Mouse (Mus musculus): ENCODE results near the gene Serpinb12.
"Not testable (repeated sequence)": the region's sequence is repeated elsewhere in the genome, so short reads cannot be mapped to it uniquely, and the experiment has no call there.

Gene Serpinb12

DNA sequence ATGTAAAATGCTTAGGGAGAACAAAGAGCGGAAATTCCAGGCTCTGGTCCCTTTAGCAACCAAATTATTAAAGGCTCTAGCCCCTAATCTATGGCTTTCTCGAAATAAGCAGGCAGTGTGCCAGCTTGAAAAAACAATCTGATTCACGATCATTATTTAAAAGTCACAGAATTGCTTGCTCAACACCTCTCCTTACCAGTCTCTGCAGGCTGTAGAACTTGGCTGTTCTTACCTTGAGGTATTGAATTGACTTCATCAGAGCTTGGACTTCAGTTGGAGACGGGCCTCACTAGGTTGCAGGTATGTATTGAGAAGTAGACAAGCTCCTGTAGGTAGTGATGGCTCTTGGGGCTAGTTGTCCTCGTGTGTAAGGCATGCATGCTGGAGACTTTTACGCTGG is at the start of gene Serpinb12:
TSS of gene Serpinb12 (plus strand) at position 185 of the 400 bp plus-strand sequence.
- no peak for DNase-seq

DNA sequence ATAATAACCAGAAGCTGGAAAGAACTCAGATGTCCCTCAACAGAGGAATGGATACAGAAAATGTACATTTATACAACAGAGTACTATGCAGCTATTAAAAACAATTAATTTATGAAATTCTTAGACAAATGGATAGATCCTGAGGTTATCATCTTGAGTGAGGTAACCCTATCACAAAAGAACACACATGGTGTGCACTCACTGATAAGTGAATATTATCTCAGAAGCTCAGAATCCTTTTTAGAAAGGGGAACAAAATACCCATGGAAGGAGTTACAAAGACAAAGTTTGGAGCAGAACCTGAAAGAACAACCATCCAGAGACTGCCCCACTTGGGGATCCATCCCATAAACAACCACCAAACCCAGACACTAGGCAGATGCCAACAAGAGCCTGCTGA is 39.1 kb upstream of the Serpinb12 start:
- not testable (repeated sequence) for DNase-seq

DNA sequence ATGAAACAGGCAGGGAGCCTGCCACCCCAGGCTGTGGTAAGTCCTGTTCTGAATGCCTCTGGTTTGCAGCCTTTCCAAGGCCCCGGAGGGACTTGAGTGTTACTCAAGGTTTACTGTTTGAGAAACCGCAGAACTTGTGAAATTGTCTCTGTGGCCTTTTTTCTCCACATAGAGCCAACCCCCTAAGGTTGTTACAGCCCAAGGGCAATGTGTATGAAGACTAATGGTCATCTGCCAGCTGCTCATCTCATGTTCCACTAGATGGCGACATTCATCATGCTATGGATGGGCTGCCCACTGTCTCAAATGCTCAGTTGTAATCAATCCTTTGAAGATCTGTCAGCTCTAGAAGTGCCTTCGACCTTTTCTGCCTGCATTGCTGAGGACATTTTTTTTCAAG is 32.8 kb upstream of the Serpinb12 start:
- DNase-seq: no peak

DNA sequence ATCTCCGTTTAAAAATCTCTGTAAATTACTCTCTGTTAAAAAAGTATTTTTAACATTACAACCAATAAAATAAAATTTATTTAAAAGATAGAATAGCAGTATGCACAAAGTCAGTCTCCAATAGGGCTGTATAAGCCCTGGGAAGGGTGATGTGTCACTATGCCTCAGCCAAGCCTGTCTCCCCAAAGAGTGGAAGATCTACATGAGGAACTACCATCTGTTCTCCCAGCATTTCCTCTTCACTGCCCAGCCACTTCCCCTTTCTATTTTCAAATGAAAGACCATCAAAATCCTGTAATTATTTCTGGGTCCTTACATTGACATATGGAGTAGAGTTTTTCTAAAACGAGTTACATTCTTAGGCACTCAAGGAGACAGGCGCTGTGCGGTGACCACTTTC is 2.3 kb upstream of the Serpinb12 start:
- no peak for DNase-seq

DNA sequence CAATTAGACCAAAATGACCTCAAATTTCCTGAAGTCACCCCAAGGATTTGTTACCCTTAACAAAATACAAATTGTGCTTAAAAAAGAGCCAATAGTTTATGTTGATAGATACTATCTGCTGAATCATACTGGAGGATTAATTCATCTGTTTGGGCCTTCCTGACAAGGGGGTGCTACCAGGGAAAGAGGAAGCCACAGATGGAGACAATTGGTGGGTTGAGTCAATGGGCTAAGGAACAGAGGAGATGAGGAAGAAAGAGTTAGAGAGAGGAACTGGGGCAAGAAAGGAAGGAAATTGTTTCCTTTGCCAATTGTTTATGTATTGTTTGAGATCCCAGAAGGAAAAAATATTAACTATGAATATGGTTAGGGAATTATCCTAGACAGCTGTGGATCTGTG is 591 bp upstream of the Serpinb12 start:
- DNase-seq: no peak

DNA sequence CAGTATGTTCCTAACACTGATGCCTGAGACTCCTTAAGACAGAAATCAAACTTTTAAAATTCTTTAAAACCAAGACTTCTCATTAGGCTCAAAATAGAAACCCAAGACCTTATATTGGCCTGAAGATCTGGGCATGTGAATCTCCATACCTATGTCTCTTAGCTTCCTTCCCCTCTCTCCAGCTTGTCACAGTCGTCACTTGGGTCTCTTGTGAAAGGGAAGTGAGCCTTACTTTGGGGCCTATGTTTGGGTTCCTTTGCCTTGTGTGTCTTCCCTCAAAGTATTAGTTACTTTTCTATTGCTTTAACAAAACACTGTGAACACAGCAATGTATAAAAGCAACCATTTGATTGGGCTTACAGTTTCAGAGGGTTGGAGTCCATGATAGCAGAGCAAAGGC is 13.0 kb downstream of the Serpinb12 start:
- DNase-seq: no peak

DNA sequence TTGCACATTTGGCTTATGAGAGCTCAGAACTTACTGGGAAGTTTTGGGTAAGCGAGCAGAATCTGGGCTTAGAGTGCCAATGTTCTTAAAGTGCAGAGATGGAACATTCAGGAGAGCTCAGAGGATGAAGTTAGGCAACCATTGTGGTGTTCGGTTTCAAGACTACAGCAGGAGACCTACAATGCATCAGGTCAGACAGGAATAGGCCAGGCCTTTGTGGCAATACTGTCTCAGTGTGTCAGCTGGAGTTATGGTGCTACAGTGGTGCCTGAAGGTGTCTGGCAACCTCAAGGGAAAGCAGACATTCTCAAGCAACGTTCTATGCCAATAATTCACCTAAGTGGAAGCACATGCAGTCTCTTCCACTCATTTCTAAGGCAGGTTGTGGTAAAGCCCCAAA is 25.7 kb downstream of the Serpinb12 start:
- no peak for DNase-seq

DNA sequence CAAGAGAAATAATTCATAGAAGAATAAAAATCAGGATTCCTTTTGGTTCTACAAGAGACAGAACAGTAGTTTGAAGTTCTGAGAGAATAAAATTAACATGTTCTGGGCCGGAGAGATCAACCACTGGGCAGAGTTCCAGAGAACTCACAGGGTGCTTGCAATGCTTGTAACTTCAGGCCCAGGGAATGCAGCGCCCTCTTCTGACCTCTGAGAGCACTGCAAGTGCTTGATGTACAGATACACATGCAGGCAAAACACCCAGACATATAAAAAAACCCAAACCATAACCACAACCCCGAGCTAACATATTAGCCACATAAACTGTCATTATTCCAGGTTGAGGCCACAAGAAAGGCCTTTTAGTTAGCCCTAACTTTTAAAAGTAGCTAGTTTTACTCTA is 26.8 kb downstream of the Serpinb12 start:
- DNase-seq: peak in 1 of 2 experiments; percentile 12

DNA sequence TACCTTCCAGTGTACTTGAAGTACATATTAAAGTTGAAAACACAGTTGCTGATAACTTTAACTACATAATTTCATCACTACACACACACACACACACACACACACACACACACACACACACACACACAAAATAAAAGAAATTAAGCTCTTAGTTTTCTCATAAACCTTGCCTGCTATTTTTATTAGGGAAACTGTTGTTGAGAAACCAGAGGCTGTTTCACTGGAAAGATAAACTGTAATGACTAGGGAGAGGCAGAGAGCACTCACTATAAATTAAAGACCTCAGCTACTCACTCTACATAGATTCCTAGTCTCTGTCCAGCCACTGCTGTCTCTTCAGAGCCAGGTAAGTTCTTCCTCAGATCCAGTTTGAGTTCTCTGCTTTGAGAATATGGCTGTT is 46.4 kb downstream of the Serpinb12 start, which contains the start of gene Serpinb13:
TSS of gene Serpinb13 (plus strand) at position 301 of the 400 bp plus-strand sequence.
- DNase-seq: no peak

DNA sequence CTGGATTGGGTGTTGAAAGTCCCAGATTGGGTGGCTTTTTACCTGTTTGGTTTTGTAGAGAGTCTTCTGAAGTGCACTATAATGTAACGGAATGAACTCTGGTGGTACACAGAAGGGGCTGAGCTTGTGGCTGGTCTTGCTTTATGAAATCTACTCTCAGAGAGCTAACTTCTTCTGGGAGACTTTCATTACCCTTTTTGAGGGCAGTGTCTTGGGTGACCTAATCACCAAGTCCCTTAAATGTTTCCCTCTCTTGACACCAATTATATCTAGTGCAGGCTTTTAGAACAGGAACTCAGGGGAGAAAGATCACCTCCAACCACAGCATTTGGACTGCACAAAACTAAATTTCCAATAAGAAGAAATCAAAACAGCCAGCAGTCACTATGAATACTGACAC is 48.8 kb downstream of the Serpinb12 start:
- DNase-seq: no peak

DNA sequence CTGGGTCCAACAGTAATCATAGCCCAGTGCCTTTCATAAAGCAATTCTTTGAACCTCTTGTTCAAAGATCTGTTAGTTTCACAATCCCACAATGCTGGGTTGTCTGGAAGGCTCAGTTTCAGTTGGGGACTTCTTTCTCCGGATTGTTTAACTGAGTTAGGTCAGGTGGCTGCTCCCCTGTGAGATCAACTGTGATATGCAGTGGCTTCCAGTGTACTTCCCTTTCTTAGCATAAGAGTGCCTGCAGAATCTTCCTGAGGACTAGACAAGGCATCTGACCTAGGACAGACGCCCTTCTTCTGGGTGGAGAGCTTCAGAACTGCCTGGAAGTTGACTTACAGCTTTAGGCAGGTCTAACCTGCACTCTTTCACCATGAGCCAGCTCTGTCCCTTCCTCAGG is 49.6 kb downstream of the Serpinb12 start:
- no peak for DNase-seq

DNA sequence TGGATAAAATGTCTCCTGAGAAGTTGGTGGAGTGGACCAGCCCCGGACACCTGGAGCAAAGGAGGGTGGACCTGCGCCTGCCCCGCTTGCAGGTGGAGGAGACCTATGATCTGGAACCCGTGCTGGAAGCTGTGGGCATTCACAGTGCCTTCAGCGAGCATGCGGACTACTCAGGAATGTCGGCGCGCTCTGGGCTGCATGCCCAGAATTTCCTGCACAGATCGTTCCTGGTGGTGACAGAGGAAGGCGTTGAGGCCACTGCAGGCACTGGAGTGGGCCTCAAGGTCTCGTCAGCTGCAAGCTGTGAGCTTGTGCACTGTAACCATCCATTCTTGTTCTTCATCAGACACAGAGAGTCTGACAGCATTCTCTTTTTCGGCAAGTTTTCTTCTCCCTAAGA is 66.2 kb downstream of the Serpinb12 start:
- peak; percentile 17 to 47 for DNase-seq

DNA sequence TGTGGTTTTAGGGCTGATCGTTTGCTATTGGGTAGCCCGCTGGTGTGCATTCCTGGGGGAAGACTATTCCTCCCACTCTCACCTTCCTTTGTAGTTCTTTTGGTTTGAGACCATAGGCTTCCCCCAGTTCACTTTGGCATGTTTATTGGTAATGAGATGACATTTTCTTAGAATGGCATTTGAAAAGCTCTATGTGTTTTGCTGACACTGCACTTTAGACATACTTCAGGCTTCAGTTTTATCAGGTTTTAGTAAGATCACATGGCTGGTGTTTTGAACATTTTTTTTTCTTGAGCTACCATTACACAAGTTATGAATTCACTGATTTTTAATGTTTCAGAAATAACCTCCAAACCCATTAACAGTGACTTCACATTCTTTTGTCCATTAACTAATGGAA is 67.5 kb downstream of the Serpinb12 start:
- DNase-seq: no peak

DNA sequence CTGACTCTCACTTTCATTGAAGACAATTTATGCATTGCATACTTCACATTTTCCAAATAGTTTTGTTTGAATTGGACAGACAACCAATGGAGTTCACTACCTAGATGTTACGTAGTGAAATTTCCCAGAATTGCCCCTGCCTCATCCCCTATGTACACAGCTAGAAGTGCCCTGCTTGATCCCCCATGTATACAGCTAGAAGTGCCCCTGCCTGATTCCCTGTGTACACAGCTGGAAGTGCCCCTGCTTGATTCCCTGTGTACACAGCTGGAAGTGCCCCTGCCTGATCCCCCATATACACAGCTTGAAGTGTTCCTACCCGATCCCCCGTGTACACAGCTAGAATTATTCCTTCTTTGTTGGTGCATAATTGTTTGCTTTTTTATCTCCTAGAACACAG is 72.1 kb downstream of the Serpinb12 start:
- DNase-seq: no peak

All from cerebellum, postnatal 25 days (tissue).